Mouse (Mus musculus): ENCODE results near the gene Trio. TPM values are rescaled to one million over a fixed set of nuclear protein-coding genes. Genes with fewer than 3 reads are reported as not detected.

Gene Trio
- polyA plus RNA-seq, 1 experiment: 23.8 TPM

GRCm38 (mm10) chr15:28004192-28004767, 21.4 kb downstream of the Trio start:
- no peaks in the 10 kb centered on the region for H3K27me3 ChIP-seq (ENCODE audit: control insufficient read depth, insufficient read depth, low read length)
- H3K4me1 ChIP-seq (ENCODE audit: control insufficient read depth, insufficient read depth, insufficient read length): peaks cover 7% of the 10 kb centered on the region
- 81% methylated on average over 5 of the region's 5 CpGs for WGBS
- no peak for DNase-seq (ENCODE audit: low read depth in 1 of 2, low spot score in 2 of 2)
- H3K4me3 ChIP-seq (ENCODE audit: extremely low read depth, insufficient read depth, insufficient read length): no peak overlapping the region
- TF ChIP-seq POLR2A (IDR thresholded peaks at IDR 0.05; ENCODE audit: low read depth, low read length) (no peak), CTCF (IDR thresholded peaks at IDR 0.05; ENCODE audit: extremely low read depth, insufficient read depth, insufficient read length, insufficient replicate concordance) (no peak)
- H3K36me3 ChIP-seq (ENCODE audit: control insufficient read depth, insufficient read depth, low read length): no peaks in the 10 kb centered on the region
- H3K27ac ChIP-seq (ENCODE audit: insufficient read depth, low read length): no peak overlapping the region

DNA sequence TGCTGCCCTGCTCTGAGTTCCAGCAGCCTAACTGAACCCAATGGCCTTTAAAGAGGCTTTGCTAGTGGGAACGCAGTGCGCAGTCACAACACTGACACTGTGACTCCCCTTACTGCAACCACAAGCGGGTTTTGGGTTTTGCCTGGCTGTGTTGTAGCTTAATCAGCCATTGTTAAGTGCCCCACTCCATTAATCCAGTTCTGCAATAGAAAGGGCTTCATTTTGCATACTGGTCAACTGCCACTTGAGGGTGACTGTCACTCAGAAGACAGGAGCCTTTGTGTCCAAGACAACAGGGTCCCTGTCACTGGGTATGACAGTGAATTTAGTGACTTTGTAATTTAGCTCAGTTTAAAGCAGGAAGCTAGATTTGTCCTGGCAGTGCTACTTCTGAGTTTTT, 23.1 kb downstream of the Trio start:
- Histone ChIP-seq H3K4me3 (ENCODE audit: extremely low read depth, insufficient read depth, insufficient read length) (no peak overlapping the region), H3K4me1 (ENCODE audit: control insufficient read depth, insufficient read depth, insufficient read length) (peaks cover 7% of the 10 kb centered on the region), H3K36me3 (ENCODE audit: control insufficient read depth, insufficient read depth, low read length) (no peaks in the 10 kb centered on the region), H3K27me3 (ENCODE audit: control insufficient read depth, insufficient read depth, low read length) (no peaks in the 10 kb centered on the region), H3K27ac (ENCODE audit: insufficient read depth, low read length) (no peak overlapping the region)
- TF ChIP-seq CTCF (IDR thresholded peaks at IDR 0.05; ENCODE audit: extremely low read depth, insufficient read depth, insufficient read length, insufficient replicate concordance) (no peak), POLR2A (IDR thresholded peaks at IDR 0.05; ENCODE audit: low read depth, low read length) (no peak)
- 73% methylated on average over 3 of the region's 3 CpGs for WGBS
- no peak for DNase-seq (ENCODE audit: low read depth in 1 of 2, low spot score in 2 of 2)

DNA sequence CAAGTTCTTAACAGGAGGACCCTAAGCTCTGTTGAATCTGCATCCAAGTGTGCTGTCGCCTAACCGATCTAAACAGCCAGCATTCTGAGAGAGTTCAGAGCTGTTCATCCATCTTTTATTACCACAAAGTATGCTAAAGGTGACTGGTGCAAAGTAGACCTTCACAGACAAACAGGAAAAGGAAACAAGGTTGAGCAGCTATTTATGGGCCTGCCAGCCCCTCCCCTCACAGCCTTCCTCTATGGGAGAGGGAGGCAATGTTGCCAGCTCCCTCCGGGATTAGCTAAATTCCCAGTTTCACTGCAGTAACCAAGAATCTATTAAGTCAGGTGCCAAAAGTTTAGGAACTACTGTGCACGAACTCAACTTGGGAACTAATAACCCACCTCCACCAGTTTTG, 24.3 kb downstream of the Trio start:
- no peak for DNase-seq (ENCODE audit: low read depth in 1 of 2, low spot score in 2 of 2)
- Histone ChIP-seq H3K4me3 (ENCODE audit: extremely low read depth, insufficient read depth, insufficient read length) (no peak overlapping the region), H3K27ac (ENCODE audit: insufficient read depth, low read length) (no peak overlapping the region), H3K4me1 (ENCODE audit: control insufficient read depth, insufficient read depth, insufficient read length) (peaks cover 7% of the 10 kb centered on the region), H3K36me3 (ENCODE audit: control insufficient read depth, insufficient read depth, low read length) (no peaks in the 10 kb centered on the region), H3K27me3 (ENCODE audit: control insufficient read depth, insufficient read depth, low read length) (no peaks in the 10 kb centered on the region)
- 44% methylated on average over 4 of the region's 4 CpGs for WGBS
- TF ChIP-seq POLR2A (IDR thresholded peaks at IDR 0.05; ENCODE audit: low read depth, low read length) (no peak), CTCF (IDR thresholded peaks at IDR 0.05; ENCODE audit: extremely low read depth, insufficient read depth, insufficient read length, insufficient replicate concordance) (no peak)

- no peak overlapping the region for H3K27ac ChIP-seq (ENCODE audit: insufficient read depth, low read length)
- DNase-seq (ENCODE audit: low read depth in 1 of 2, low spot score in 2 of 2): no peak
- H3K4me3 ChIP-seq (ENCODE audit: extremely low read depth, insufficient read depth, insufficient read length): no peak overlapping the region
- no peaks in the 10 kb centered on the region for H3K27me3 ChIP-seq (ENCODE audit: control insufficient read depth, insufficient read depth, low read length)
- H3K36me3 ChIP-seq (ENCODE audit: control insufficient read depth, insufficient read depth, low read length): no peaks in the 10 kb centered on the region
- TF ChIP-seq CTCF (IDR thresholded peaks at IDR 0.05; ENCODE audit: extremely low read depth, insufficient read depth, insufficient read length, insufficient replicate concordance): no peak
- no peak for TF ChIP-seq POLR2A (IDR thresholded peaks at IDR 0.05; ENCODE audit: low read depth, low read length)
- peaks cover 7% of the 10 kb centered on the region for H3K4me1 ChIP-seq (ENCODE audit: control insufficient read depth, insufficient read depth, insufficient read length)
- WGBS: 77% methylated on average over 8 of the region's 8 CpGs
Observed at GRCm38 (mm10) chr15:27998621-27999359, 26.9 kb downstream of the Trio start.

DNA sequence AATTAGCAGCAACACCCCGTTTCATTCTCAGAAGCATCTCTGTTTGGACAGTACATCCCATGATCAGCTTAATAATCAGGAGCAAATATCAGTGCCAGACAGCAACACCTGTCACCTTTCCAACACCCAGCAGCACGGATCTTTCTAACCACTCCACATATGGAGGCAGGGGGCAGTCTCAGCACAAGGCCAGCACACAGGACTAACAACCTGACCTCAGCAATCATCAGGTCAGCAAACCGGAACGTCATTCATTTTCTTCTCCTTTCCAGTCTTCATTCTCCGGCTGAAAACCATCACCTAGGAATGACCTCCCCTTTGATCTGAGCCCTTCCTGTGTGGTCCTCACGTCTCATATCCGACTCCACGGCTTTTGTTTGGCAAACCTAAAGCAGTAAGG, 27.7 kb downstream of the Trio start:
- WGBS: 87% methylated on average over 8 of the region's 8 CpGs
- Histone ChIP-seq H3K27ac (ENCODE audit: insufficient read depth, low read length) (no peak overlapping the region), H3K4me3 (ENCODE audit: extremely low read depth, insufficient read depth, insufficient read length) (no peak overlapping the region), H3K4me1 (ENCODE audit: control insufficient read depth, insufficient read depth, insufficient read length) (peaks cover 7% of the 10 kb centered on the region), H3K36me3 (ENCODE audit: control insufficient read depth, insufficient read depth, low read length) (no peaks in the 10 kb centered on the region), H3K27me3 (ENCODE audit: control insufficient read depth, insufficient read depth, low read length) (no peaks in the 10 kb centered on the region)
- TF ChIP-seq CTCF (IDR thresholded peaks at IDR 0.05; ENCODE audit: extremely low read depth, insufficient read depth, insufficient read length, insufficient replicate concordance): no peak
- TF ChIP-seq POLR2A (IDR thresholded peaks at IDR 0.05; ENCODE audit: low read depth, low read length): no peak
- no peak for DNase-seq (ENCODE audit: low read depth in 1 of 2, low spot score in 2 of 2)

DNA sequence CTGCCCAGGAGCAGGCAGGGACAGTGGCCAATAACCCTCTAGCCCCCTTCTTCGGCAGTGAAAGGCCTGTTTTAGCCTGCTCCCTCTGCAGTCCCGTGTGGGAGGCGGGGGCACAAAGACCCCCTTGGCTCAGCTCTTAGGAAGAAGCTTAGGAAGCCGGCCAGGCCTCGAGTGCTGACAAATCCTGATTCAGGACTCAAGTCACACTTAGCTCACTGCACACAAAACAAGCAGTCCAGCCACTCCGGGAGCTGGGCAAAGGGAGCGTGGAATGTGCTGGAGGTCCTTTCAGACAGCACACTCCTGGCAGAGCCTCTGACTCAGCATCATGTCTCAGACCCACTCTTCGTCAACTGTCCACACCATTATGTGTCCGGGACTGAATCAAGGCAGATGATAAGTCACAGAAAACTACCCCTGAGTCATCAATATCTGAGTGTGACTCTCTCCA, 28.2 kb downstream of the Trio start:
- WGBS: 92% methylated on average over 9 of the region's 9 CpGs
- H3K27me3 ChIP-seq (ENCODE audit: control insufficient read depth, insufficient read depth, low read length): no peaks in the 10 kb centered on the region
- no peak for TF ChIP-seq CTCF (IDR thresholded peaks at IDR 0.05; ENCODE audit: extremely low read depth, insufficient read depth, insufficient read length, insufficient replicate concordance)
- TF ChIP-seq POLR2A (IDR thresholded peaks at IDR 0.05; ENCODE audit: low read depth, low read length): no peak
- H3K36me3 ChIP-seq (ENCODE audit: control insufficient read depth, insufficient read depth, low read length): no peaks in the 10 kb centered on the region
- DNase-seq (ENCODE audit: low read depth in 1 of 2, low spot score in 2 of 2): no peak
- H3K27ac ChIP-seq (ENCODE audit: insufficient read depth, low read length): no peak overlapping the region
- H3K4me1 ChIP-seq (ENCODE audit: control insufficient read depth, insufficient read depth, insufficient read length): peaks cover 7% of the 10 kb centered on the region
- no peak overlapping the region for H3K4me3 ChIP-seq (ENCODE audit: extremely low read depth, insufficient read depth, insufficient read length)

GRCm38 (mm10) chr15:27996750-27997149, 28.9 kb downstream of the Trio start:
- peaks cover 7% of the 10 kb centered on the region for H3K4me1 ChIP-seq (ENCODE audit: control insufficient read depth, insufficient read depth, insufficient read length)
- H3K36me3 ChIP-seq (ENCODE audit: control insufficient read depth, insufficient read depth, low read length): no peaks in the 10 kb centered on the region
- no peaks in the 10 kb centered on the region for H3K27me3 ChIP-seq (ENCODE audit: control insufficient read depth, insufficient read depth, low read length)
- no peak for TF ChIP-seq POLR2A (IDR thresholded peaks at IDR 0.05; ENCODE audit: low read depth, low read length)
- no peak for TF ChIP-seq CTCF (IDR thresholded peaks at IDR 0.05; ENCODE audit: extremely low read depth, insufficient read depth, insufficient read length, insufficient replicate concordance)
- no peak for DNase-seq (ENCODE audit: low read depth in 1 of 2, low spot score in 2 of 2)
- H3K4me3 ChIP-seq (ENCODE audit: extremely low read depth, insufficient read depth, insufficient read length): no peak overlapping the region
- 93% methylated on average over 4 of the region's 4 CpGs for WGBS
- no peak overlapping the region for H3K27ac ChIP-seq (ENCODE audit: insufficient read depth, low read length)
